Mouse (Mus musculus): ENCODE data around the gene Gm5678. TPM values are rescaled to one million over a fixed set of nuclear protein-coding genes. Genes with fewer than 3 reads are reported as not detected.
"Not testable (repeated sequence)": the region's sequence is repeated elsewhere in the genome, so short reads cannot be mapped to it uniquely, and the experiment has no call there.

Gm5678 gene
- polyA plus RNA-seq, 1 experiment from 2014 or later, result 0.19 TPM

GRCm38 (mm10) chr16:93615118-93615870 lies 12.6 kb upstream of the Gm5678 start:
- H3K4me2 ChIP-seq (ENCODE audit: low read length), result no peak overlapping the region
- no peaks in the 10 kb centered on the region for H3K27me3 ChIP-seq (replicated peaks; ENCODE audit: control insufficient read depth, insufficient read depth, low read length)
- H3K27ac ChIP-seq (ENCODE audit: low read depth), result no peak overlapping the region
- H3K4me1 ChIP-seq (replicated peaks; ENCODE audit: control insufficient read depth, insufficient read depth, low read length), result no peaks in the 10 kb centered on the region
- H3K9me3 ChIP-seq (ENCODE audit: control insufficient read depth, low read length), result no peaks in the 10 kb centered on the region
- H3K9ac ChIP-seq (ENCODE audit: low read length), result no peak overlapping the region
- H3K36me3 ChIP-seq (ENCODE audit: control insufficient read depth, insufficient read depth, low read length), result peaks cover 19% of the 10 kb centered on the region
- WGBS, result 43% methylated on average over 5 of the region's 5 CpGs
- DNase-seq (ENCODE audit: low spot score) (peak; percentile 81), ATAC-seq (replicated peaks; ENCODE audit: low FRiP score, low TSS enrichment, low read depth) (no peak)
- H3K4me3 ChIP-seq (ENCODE audit: low read depth, low read length), result no peak overlapping the region

DNA sequence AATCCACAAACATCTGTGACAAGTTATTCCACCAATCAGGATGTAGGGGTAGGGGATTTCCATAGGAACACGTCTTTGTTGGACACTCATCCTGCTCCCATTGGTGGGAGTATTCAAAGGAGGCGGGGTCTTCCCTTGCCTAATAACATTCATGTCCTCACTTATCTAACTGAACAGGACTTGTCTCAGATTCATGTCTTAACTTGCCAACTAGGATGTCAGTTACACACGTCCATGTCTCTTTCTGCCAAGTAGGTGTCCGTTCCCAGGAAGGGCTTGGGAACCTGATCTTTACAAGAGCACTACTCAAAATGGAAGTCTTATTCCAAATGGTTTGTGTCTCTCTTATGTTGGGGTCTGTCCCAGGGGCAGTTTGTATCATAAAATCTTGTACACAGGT lies 4.1 kb upstream of the Gm5678 start:
- not testable (repeated sequence) for DNase-seq (ENCODE audit: low spot score); H3K4me3 ChIP-seq (ENCODE audit: low read depth, low read length); H3K9me3 ChIP-seq (ENCODE audit: control insufficient read depth, low read length); H3K4me1 ChIP-seq (replicated peaks; ENCODE audit: control insufficient read depth, insufficient read depth, low read length); H3K27ac ChIP-seq (ENCODE audit: low read depth); H3K27me3 ChIP-seq (replicated peaks; ENCODE audit: control insufficient read depth, insufficient read depth, low read length); H3K9ac ChIP-seq (ENCODE audit: low read length); H3K4me2 ChIP-seq (ENCODE audit: low read length); H3K36me3 ChIP-seq (ENCODE audit: control insufficient read depth, insufficient read depth, low read length); ATAC-seq (replicated peaks; ENCODE audit: low FRiP score, low TSS enrichment, low read depth)
- 88% methylated on average over 4 of the region's 4 CpGs for WGBS

- ATAC-seq (replicated peaks; ENCODE audit: low FRiP score, low TSS enrichment, low read depth), result no peak
- WGBS, result 81% methylated on average over 4 of the region's 4 CpGs
- no peak for DNase-seq (ENCODE audit: low spot score)
These were observed 3.2 kb upstream of the Gm5678 start for GRCm38 (mm10) chr16:93624671-93625070.

DNA sequence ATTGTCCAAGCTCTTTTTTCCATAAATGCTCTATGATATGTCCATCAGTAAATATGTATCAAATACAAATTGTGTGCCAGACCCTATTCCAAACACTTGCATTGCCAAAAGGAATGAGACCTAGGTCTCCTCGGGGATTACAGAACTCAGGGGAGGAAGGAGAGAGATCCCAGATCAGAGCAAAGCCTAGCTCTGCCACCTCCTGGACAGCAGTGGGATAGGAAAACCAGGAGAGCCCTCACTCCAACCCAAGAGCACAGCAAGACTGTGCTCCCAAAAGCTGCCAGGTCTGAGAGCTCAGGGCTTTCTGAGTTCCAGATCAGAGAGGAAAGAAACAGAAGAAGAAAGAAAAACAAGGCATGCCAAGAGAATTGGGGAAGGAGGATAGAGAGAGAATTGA lies 1.2 kb upstream of the Gm5678 start:
- H3K9me3 ChIP-seq (ENCODE audit: control insufficient read depth, low read length), result no peaks in the 10 kb centered on the region
- DNase-seq (ENCODE audit: low spot score) (no peak), ATAC-seq (replicated peaks; ENCODE audit: low FRiP score, low TSS enrichment, low read depth) (no peak)
- no peak overlapping the region for H3K4me3 ChIP-seq (ENCODE audit: low read depth, low read length)
- no peaks in the 10 kb centered on the region for H3K4me1 ChIP-seq (replicated peaks; ENCODE audit: control insufficient read depth, insufficient read depth, low read length)
- H3K27ac ChIP-seq (ENCODE audit: low read depth), result no peak overlapping the region
- 8% methylated on average over 1 of the region's 1 CpGs for WGBS
- no peak overlapping the region for H3K4me2 ChIP-seq (ENCODE audit: low read length)
- no peaks in the 10 kb centered on the region for H3K36me3 ChIP-seq (ENCODE audit: control insufficient read depth, insufficient read depth, low read length)
- H3K27me3 ChIP-seq (replicated peaks; ENCODE audit: control insufficient read depth, insufficient read depth, low read length), result no peaks in the 10 kb centered on the region
- no peak overlapping the region for H3K9ac ChIP-seq (ENCODE audit: low read length)

More at GRCm38 (mm10) chr16:93624671-93625070, 3.2 kb upstream of the Gm5678 start:
- Histone ChIP-seq H3K9me3 (ENCODE audit: control insufficient read depth, low read length) (no peaks in the 10 kb centered on the region), H3K27me3 (replicated peaks; ENCODE audit: control insufficient read depth, insufficient read depth, low read length) (no peaks in the 10 kb centered on the region), H3K4me3 (ENCODE audit: low read depth, low read length) (no peak overlapping the region), H3K4me1 (replicated peaks; ENCODE audit: control insufficient read depth, insufficient read depth, low read length) (no peaks in the 10 kb centered on the region), H3K4me2 (ENCODE audit: low read length) (no peak overlapping the region), H3K27ac (ENCODE audit: low read depth) (no peak overlapping the region), H3K36me3 (ENCODE audit: control insufficient read depth, insufficient read depth, low read length) (no peaks in the 10 kb centered on the region), H3K9ac (ENCODE audit: low read length) (no peak overlapping the region)

DNA sequence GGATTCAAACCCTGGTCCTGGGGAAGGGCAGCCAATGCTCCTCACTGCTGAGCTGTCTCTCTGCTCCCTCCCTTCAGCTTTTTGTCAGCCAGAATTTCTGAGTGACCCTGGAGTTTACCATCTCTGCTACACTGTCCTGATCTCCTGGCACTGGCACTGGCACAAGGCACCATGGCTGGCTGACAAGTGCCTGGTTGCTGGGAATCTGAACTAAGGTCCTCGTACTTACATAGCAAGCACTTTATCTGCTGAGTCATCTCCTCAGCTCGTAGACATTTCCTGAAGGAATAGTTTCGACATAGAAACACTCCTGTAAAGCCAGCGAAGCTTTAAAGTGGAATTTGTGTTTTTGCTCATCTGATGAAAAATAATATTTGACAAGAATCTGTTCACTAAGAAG lies 16.1 kb downstream of the Gm5678 start:
- 58% methylated on average over 4 of the region's 4 CpGs for WGBS
- H3K4me2 ChIP-seq (ENCODE audit: low read length), result no peak overlapping the region
- no peak overlapping the region for H3K27ac ChIP-seq (ENCODE audit: low read depth)
- no peaks in the 10 kb centered on the region for H3K4me1 ChIP-seq (replicated peaks; ENCODE audit: control insufficient read depth, insufficient read depth, low read length)
- H3K27me3 ChIP-seq (replicated peaks; ENCODE audit: control insufficient read depth, insufficient read depth, low read length), result no peaks in the 10 kb centered on the region
- H3K9me3 ChIP-seq (ENCODE audit: control insufficient read depth, low read length), result no peaks in the 10 kb centered on the region
- DNase-seq (ENCODE audit: low spot score) (peak; percentile 41), ATAC-seq (replicated peaks; ENCODE audit: low FRiP score, low TSS enrichment, low read depth) (no peak)
- H3K4me3 ChIP-seq (ENCODE audit: low read depth, low read length), result no peak overlapping the region
- H3K36me3 ChIP-seq (ENCODE audit: control insufficient read depth, insufficient read depth, low read length), result no peaks in the 10 kb centered on the region
- H3K9ac ChIP-seq (ENCODE audit: low read length), result no peak overlapping the region

- Histone ChIP-seq H3K4me1 (replicated peaks; ENCODE audit: control insufficient read depth, insufficient read depth, low read length) (no peaks in the 10 kb centered on the region), H3K9ac (ENCODE audit: low read length) (no peak overlapping the region), H3K27me3 (replicated peaks; ENCODE audit: control insufficient read depth, insufficient read depth, low read length) (no peaks in the 10 kb centered on the region), H3K4me2 (ENCODE audit: low read length) (no peak overlapping the region), H3K4me3 (ENCODE audit: low read depth, low read length) (no peak overlapping the region), H3K36me3 (ENCODE audit: control insufficient read depth, insufficient read depth, low read length) (no peaks in the 10 kb centered on the region), H3K27ac (ENCODE audit: low read depth) (no peak overlapping the region), H3K9me3 (ENCODE audit: control insufficient read depth, low read length) (no peaks in the 10 kb centered on the region)
- DNase-seq (ENCODE audit: low spot score) (peak; percentile 10), ATAC-seq (replicated peaks; ENCODE audit: low FRiP score, low TSS enrichment, low read depth) (no peak)
- 83% methylated on average over 5 of the region's 5 CpGs for WGBS
These were observed 20.7 kb downstream of the Gm5678 start for GRCm38 (mm10) chr16:93648441-93649183.

DNA sequence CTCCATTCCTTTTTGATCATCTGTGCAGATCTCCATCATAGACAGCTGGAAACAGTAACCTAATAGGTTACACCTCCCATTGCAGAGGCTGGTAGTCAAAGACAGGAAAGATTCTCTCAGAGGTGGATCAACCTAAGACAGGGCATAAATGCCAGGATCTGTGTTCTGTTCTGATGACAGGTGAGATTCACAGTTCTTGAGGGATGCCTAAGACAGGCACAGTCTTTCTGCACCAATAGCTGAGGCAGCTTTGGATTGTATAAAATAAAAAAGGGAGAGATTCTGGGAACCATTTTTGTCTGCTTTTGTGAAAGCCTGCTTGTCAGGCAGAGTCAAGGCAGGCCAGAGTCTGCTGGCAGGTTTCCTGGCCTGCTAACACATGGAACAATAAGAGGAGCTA lies 40.1 kb downstream of the Gm5678 start:
- no peaks in the 10 kb centered on the region for H3K36me3 ChIP-seq (ENCODE audit: control insufficient read depth, insufficient read depth, low read length)
- peaks cover 10% of the 10 kb centered on the region for H3K9me3 ChIP-seq (ENCODE audit: control insufficient read depth, low read length)
- peak; percentile 24 for DNase-seq (ENCODE audit: low spot score)
- no peak overlapping the region for H3K4me3 ChIP-seq (ENCODE audit: low read depth, low read length)
- H3K27me3 ChIP-seq (replicated peaks; ENCODE audit: control insufficient read depth, insufficient read depth, low read length), result no peaks in the 10 kb centered on the region
- no peaks in the 10 kb centered on the region for H3K4me1 ChIP-seq (replicated peaks; ENCODE audit: control insufficient read depth, insufficient read depth, low read length)
- H3K4me2 ChIP-seq (ENCODE audit: low read length), result no peak overlapping the region
- no peak overlapping the region for H3K27ac ChIP-seq (ENCODE audit: low read depth)
- no peak for ATAC-seq (replicated peaks; ENCODE audit: low FRiP score, low TSS enrichment, low read depth)
- H3K9ac ChIP-seq (ENCODE audit: low read length), result no peak overlapping the region

DNA sequence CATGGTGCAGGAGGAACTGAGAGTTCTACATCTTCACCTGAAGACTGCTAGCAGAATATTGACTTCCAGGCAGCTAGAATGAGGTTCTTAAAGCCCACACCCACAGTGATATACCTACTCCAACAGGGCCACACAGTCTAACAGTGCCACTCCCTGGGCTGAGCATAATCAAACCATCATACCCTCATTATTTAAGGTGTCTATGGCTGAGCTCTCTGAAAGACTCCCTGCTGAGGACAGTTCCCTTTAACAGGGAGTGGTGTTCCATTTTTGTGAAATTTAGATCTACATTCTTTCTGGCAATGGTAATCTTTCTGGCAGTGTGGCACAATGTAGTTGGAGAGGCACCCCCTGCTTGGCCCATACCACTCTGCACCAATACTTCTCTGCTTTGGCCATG lies 41.6 kb downstream of the Gm5678 start:
- Histone ChIP-seq H3K36me3 (ENCODE audit: control insufficient read depth, insufficient read depth, low read length) (no peaks in the 10 kb centered on the region), H3K9ac (ENCODE audit: low read length) (no peak overlapping the region), H3K4me1 (replicated peaks; ENCODE audit: control insufficient read depth, insufficient read depth, low read length) (no peaks in the 10 kb centered on the region), H3K4me3 (ENCODE audit: low read depth, low read length) (no peak overlapping the region), H3K27me3 (replicated peaks; ENCODE audit: control insufficient read depth, insufficient read depth, low read length) (no peaks in the 10 kb centered on the region), H3K4me2 (ENCODE audit: low read length) (no peak overlapping the region), H3K27ac (ENCODE audit: low read depth) (no peak overlapping the region), H3K9me3 (ENCODE audit: control insufficient read depth, low read length) (peaks cover 10% of the 10 kb centered on the region)
- DNase-seq (ENCODE audit: low spot score) (peak; percentile 20), ATAC-seq (replicated peaks; ENCODE audit: low FRiP score, low TSS enrichment, low read depth) (no peak)

GRCm38 (mm10) chr16:93670466-93670865 lies 42.6 kb downstream of the Gm5678 start:
- WGBS, result 35% methylated on average over 4 of the region's 4 CpGs
- peak; percentile 49 for DNase-seq (ENCODE audit: low spot score)
- not testable (repeated sequence) for ATAC-seq (replicated peaks; ENCODE audit: low FRiP score, low TSS enrichment, low read depth); H3K4me2 ChIP-seq (ENCODE audit: low read length); H3K9me3 ChIP-seq (ENCODE audit: control insufficient read depth, low read length); H3K4me1 ChIP-seq (replicated peaks; ENCODE audit: control insufficient read depth, insufficient read depth, low read length); H3K27me3 ChIP-seq (replicated peaks; ENCODE audit: control insufficient read depth, insufficient read depth, low read length); H3K4me3 ChIP-seq (ENCODE audit: low read depth, low read length); H3K9ac ChIP-seq (ENCODE audit: low read length); H3K27ac ChIP-seq (ENCODE audit: low read depth); H3K36me3 ChIP-seq (ENCODE audit: control insufficient read depth, insufficient read depth, low read length)
